Comparison of ENCODE assay signal across 24 mouse cellular contexts in genomic region chr13:102887534-102887933, GRCm38 (mm10).
"Had no signal": no experiment of that assay in that cellular context is flagged by ENCODE, and none has a peak within 500 bp of the region (broad histone marks: within the 10 kb centered on the region; RNA-seq: fewer than 3 reads in every experiment).

No protein-coding gene starts in this region.

- DNase-seq: gastrocnemius, postnatal 10 days; gastrocnemius, postnatal 36 days; heart, adult 18-20 months; heart, postnatal 14 days; heart, postnatal 36 days; kidney, adult 11 months; kidney, adult 2 months; kidney, adult 9 months; kidney, postnatal 14 days; kidney, postnatal 36 days; layer of hippocampus, adult 9-11 months; layer of hippocampus, postnatal 36 days; left cerebral cortex, postnatal 4 days had no signal

- H3K36me3 ChIP-seq: heart, embryonic 12.5 days; hindbrain, embryonic 13.5 days; hindbrain, embryonic 15.5 days; kidney, embryonic 15.5 days; limb, embryonic 13.5 days; limb, embryonic 15.5 days; liver, embryonic 12.5 days had no signal

- H3K27ac ChIP-seq: hindbrain, embryonic 13.5 days; hindbrain, embryonic 15.5 days; hindbrain, postnatal 0 days; kidney, postnatal 0 days; limb, embryonic 13.5 days; limb, embryonic 15.5 days; liver, embryonic 12.5 days; liver, embryonic 14.5 days had no signal

- H3K27me3 ChIP-seq: heart, embryonic 12.5 days; hindbrain, embryonic 13.5 days; hindbrain, embryonic 15.5 days; kidney, embryonic 15.5 days; limb, embryonic 13.5 days; limb, embryonic 15.5 days; liver, embryonic 12.5 days had no signal

- ATAC-seq: hindbrain, postnatal 0 days; intestine, embryonic 16.5 days; liver, embryonic 12.5 days had no signal

- H3K4me3 ChIP-seq: heart, embryonic 12.5 days; hindbrain, embryonic 13.5 days; hindbrain, embryonic 15.5 days; kidney, embryonic 15.5 days; limb, embryonic 13.5 days; limb, embryonic 15.5 days; liver, embryonic 12.5 days had no signal

- H3K9me3 ChIP-seq: heart, embryonic 12.5 days; hindbrain, embryonic 13.5 days; hindbrain, embryonic 15.5 days; kidney, embryonic 15.5 days; limb, embryonic 13.5 days; limb, embryonic 15.5 days; liver, embryonic 12.5 days had no signal

- H3K9ac ChIP-seq: heart, embryonic 12.5 days; hindbrain, embryonic 13.5 days; hindbrain, embryonic 15.5 days; kidney, embryonic 15.5 days; limb, embryonic 13.5 days; limb, embryonic 15.5 days; liver, embryonic 12.5 days; liver, embryonic 14.5 days had no signal

- H3K4me2 ChIP-seq: heart, embryonic 12.5 days; hindbrain, embryonic 13.5 days; hindbrain, embryonic 15.5 days; kidney, embryonic 15.5 days; limb, embryonic 13.5 days; limb, embryonic 15.5 days; liver, embryonic 12.5 days had no signal

- H3K4me1 ChIP-seq: hindbrain, embryonic 13.5 days had no signal
